Mouse (Mus musculus): ENCODE measurements around the gene Dhfr.

- TF ChIP-seq POLR2A (IDR thresholded peaks at IDR 0.05; ENCODE audit: insufficient read depth, low read depth, low read length) (no peak), CTCF (IDR thresholded peaks at IDR 0.05; ENCODE audit: insufficient read depth, low read depth, low read length) (no peak)
Measured at GRCm38 (mm10) chr13:92346338-92346737, 8.2 kb upstream of the Dhfr start.
